Mouse (Mus musculus): ENCODE results near the gene Hist1h2ac. TPM values are rescaled to one million over a fixed set of nuclear protein-coding genes. Genes with fewer than 3 reads are reported as not detected.

Hist1h2ac gene
- polyA plus RNA-seq, 1 experiment: 0.20 TPM

GRCm38 (mm10) chr13:23682623-23682946, 1.2 kb downstream of the Hist1h2ac start:
- no peak overlapping the region for H3K4me3 ChIP-seq (ENCODE audit: control insufficient read depth, low read depth, low read length)
- H3K27ac ChIP-seq (ENCODE audit: control insufficient read depth, insufficient read depth, low read depth, low read length): no peak overlapping the region
- TF ChIP-seq CTCF (IDR thresholded peaks at IDR 0.05; ENCODE audit: control insufficient read depth, insufficient read depth, insufficient replicate concordance, low read depth, low read length) (no peak), POLR2A (IDR thresholded peaks at IDR 0.05; ENCODE audit: control insufficient read depth, low read depth, low read length) (no peak)
- peaks cover 4% of the 10 kb centered on the region; the same call in 1 of the 2 replicates for H3K4me1 ChIP-seq (ENCODE audit: control insufficient read depth, insufficient read depth, low read length)
- no peaks in the 10 kb centered on the region for H3K27me3 ChIP-seq (ENCODE audit: control insufficient read depth, insufficient read depth, low read length)
- no peaks in the 10 kb centered on the region for H3K36me3 ChIP-seq (ENCODE audit: control insufficient read depth, insufficient read depth, low read length)

GRCm38 (mm10) chr13:23681990-23682582, 1.7 kb downstream of the Hist1h2ac start:
- H3K27me3 ChIP-seq (ENCODE audit: control insufficient read depth, insufficient read depth, low read length): no peaks in the 10 kb centered on the region
- no peaks in the 10 kb centered on the region for H3K36me3 ChIP-seq (ENCODE audit: control insufficient read depth, insufficient read depth, low read length)
- peaks cover 4% of the 10 kb centered on the region; the same call in 1 of the 2 replicates for H3K4me1 ChIP-seq (ENCODE audit: control insufficient read depth, insufficient read depth, low read length)
- H3K27ac ChIP-seq (ENCODE audit: control insufficient read depth, insufficient read depth, low read depth, low read length): no peak overlapping the region
- TF ChIP-seq POLR2A (IDR thresholded peaks at IDR 0.05; ENCODE audit: control insufficient read depth, low read depth, low read length) (no peak), CTCF (IDR thresholded peaks at IDR 0.05; ENCODE audit: control insufficient read depth, insufficient read depth, insufficient replicate concordance, low read depth, low read length) (no peak)
- no peak overlapping the region for H3K4me3 ChIP-seq (ENCODE audit: control insufficient read depth, low read depth, low read length)

DNA sequence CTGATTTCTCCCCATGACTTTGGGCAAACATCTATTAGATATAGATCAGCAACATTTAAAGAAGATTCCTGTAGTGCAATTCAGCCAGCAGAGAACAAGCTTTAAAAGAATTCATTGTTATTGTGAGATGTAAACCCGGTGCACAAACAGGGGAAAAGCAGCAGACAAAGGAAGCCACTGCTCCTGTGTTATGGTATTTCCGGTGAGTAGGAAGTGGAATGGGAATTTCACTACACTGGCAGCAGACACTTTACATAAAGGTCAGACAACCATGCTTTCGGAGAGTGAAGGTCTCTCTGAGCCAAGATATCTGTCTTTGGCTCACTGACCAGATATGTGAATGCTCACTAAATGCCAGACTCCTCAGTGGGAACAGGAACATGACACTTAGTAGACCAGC, 21.2 kb downstream of the Hist1h2ac start:
- Histone ChIP-seq H3K4me1 (ENCODE audit: control insufficient read depth, insufficient read depth, low read length) (no peaks in the 10 kb centered on the region), H3K27ac (ENCODE audit: control insufficient read depth, insufficient read depth, low read depth, low read length) (no peak overlapping the region), H3K27me3 (ENCODE audit: control insufficient read depth, insufficient read depth, low read length) (no peaks in the 10 kb centered on the region), H3K36me3 (ENCODE audit: control insufficient read depth, insufficient read depth, low read length) (no peaks in the 10 kb centered on the region), H3K4me3 (ENCODE audit: control insufficient read depth, low read depth, low read length) (no peak overlapping the region)
- no peak for TF ChIP-seq POLR2A (IDR thresholded peaks at IDR 0.05; ENCODE audit: control insufficient read depth, low read depth, low read length)
- no peak for TF ChIP-seq CTCF (IDR thresholded peaks at IDR 0.05; ENCODE audit: control insufficient read depth, insufficient read depth, insufficient replicate concordance, low read depth, low read length)

GRCm38 (mm10) chr13:23659636-23660366, 23.9 kb downstream of the Hist1h2ac start:
- Histone ChIP-seq H3K27ac (ENCODE audit: control insufficient read depth, insufficient read depth, low read depth, low read length) (no peak overlapping the region), H3K4me1 (ENCODE audit: control insufficient read depth, insufficient read depth, low read length) (no peaks in the 10 kb centered on the region), H3K4me3 (ENCODE audit: control insufficient read depth, low read depth, low read length) (no peak overlapping the region), H3K36me3 (ENCODE audit: control insufficient read depth, insufficient read depth, low read length) (no peaks in the 10 kb centered on the region), H3K27me3 (ENCODE audit: control insufficient read depth, insufficient read depth, low read length) (no peaks in the 10 kb centered on the region)
- no peak for TF ChIP-seq POLR2A (IDR thresholded peaks at IDR 0.05; ENCODE audit: control insufficient read depth, low read depth, low read length)
- no peak for TF ChIP-seq CTCF (IDR thresholded peaks at IDR 0.05; ENCODE audit: control insufficient read depth, insufficient read depth, insufficient replicate concordance, low read depth, low read length)

Other genes with a start within 250 kb of the Hist1h2ac start
- gene Btn1a1, start 218.0 kb downstream of the Hist1h2ac start, polyA plus RNA-seq (2012; rRNA removed): 0.05 and 0.26 TPM in 2 replicates
- 0.08 and 0.21 TPM in 2 replicates for gene Btn2a2, start 195.1 kb downstream of the Hist1h2ac start, polyA plus RNA-seq (2012; rRNA removed)
- 13.2 and 17.1 TPM in 2 replicates for gene Hist1h4h, start 152.9 kb downstream of the Hist1h2ac start, polyA plus RNA-seq (2012; rRNA removed)
- 4.4 and 4.5 TPM in 2 replicates for gene Hist1h2af, start 150.0 kb downstream of the Hist1h2ac start, polyA plus RNA-seq (2012; rRNA removed)
- gene Hist1h3g, start 148.5 kb downstream of the Hist1h2ac start, polyA plus RNA-seq (2012; rRNA removed): 1.3 and 2.7 TPM in 2 replicates
- 0.07 and 0.13 TPM in 2 replicates for gene Hist1h2bh, start 140.6 kb downstream of the Hist1h2ac start, polyA plus RNA-seq (2012; rRNA removed)
- gene Hist1h3f, start 139.9 kb downstream of the Hist1h2ac start, polyA plus RNA-seq (2012; rRNA removed): 1.3 and 1.4 TPM in 2 replicates
- 2.1 and 3.7 TPM in 2 replicates for gene Hist1h4f, start 132.3 kb downstream of the Hist1h2ac start, polyA plus RNA-seq (2012; rRNA removed)
- gene Hist1h1d, start 130.7 kb downstream of the Hist1h2ac start, polyA plus RNA-seq (2012; rRNA removed): 0.02 and 0.04 TPM in 2 replicates
- gene Hist1h3e, start 121.6 kb downstream of the Hist1h2ac start, polyA plus RNA-seq (2012; rRNA removed): 2.8 and 3.2 TPM in 2 replicates
- gene Hist1h2ae, start 112.7 kb downstream of the Hist1h2ac start, polyA plus RNA-seq (2012; rRNA removed): 0.34 and 0.36 TPM in 2 replicates
- gene Hist1h2bg, start 112.6 kb downstream of the Hist1h2ac start, polyA plus RNA-seq (2012; rRNA removed): 6.8 and 7.8 TPM in 2 replicates
- gene Hist1h2bf, start 109.8 kb downstream of the Hist1h2ac start, polyA plus RNA-seq (2012; rRNA removed): 0.98 and 2.9 TPM in 2 replicates
- 0.90 and 1.0 TPM in 2 replicates for gene Hist1h2ad, start 109.6 kb downstream of the Hist1h2ac start, polyA plus RNA-seq (2012; rRNA removed)
- 0.98 and 1.1 TPM in 2 replicates for gene Hist1h3d, start 108.2 kb downstream of the Hist1h2ac start, polyA plus RNA-seq (2012; rRNA removed)
- gene Hist1h4d, start 102.3 kb downstream of the Hist1h2ac start, polyA plus RNA-seq (2012; rRNA removed): 2.7 and 2.9 TPM in 2 replicates
- 0.42 and 0.58 TPM in 2 replicates for gene Hist1h2be, start 62.8 kb downstream of the Hist1h2ac start, polyA plus RNA-seq (2012; rRNA removed)
- 0.35 and 0.41 TPM in 2 replicates for gene Hist1h1e, start 61.4 kb downstream of the Hist1h2ac start, polyA plus RNA-seq (2012; rRNA removed)
- 17.8 and 19.0 TPM in 2 replicates for gene Hist1h2bc, start 251 bp upstream of the Hist1h2ac start, polyA plus RNA-seq (2012; rRNA removed)
- gene Hist1h1t, start 11.9 kb upstream of the Hist1h2ac start, polyA plus RNA-seq (2012; rRNA removed): 22.2 and 24.8 TPM in 2 replicates
- gene Hist1h4c, start 14.5 kb upstream of the Hist1h2ac start, polyA plus RNA-seq (2012; rRNA removed): 20.1 and 20.6 TPM in 2 replicates
- gene Hfe, start 26.9 kb upstream of the Hist1h2ac start, polyA plus RNA-seq (2012; rRNA removed): 5.2 and 6.1 TPM in 2 replicates
- gene Hist1h1c, start 54.9 kb upstream of the Hist1h2ac start, polyA plus RNA-seq (2012; rRNA removed): 5.4 and 6.9 TPM in 2 replicates
- gene Hist1h3c, start 61.7 kb upstream of the Hist1h2ac start, polyA plus RNA-seq (2012; rRNA removed): 2.3 TPM in 2 replicates
- 3.9 and 7.0 TPM in 2 replicates for gene Hist1h2bb, start 62.8 kb upstream of the Hist1h2ac start, polyA plus RNA-seq (2012; rRNA removed)
- 4.4 and 6.2 TPM in 2 replicates for gene Hist1h2ab, start 67.2 kb upstream of the Hist1h2ac start, polyA plus RNA-seq (2012; rRNA removed)
- gene Hist1h3b, start 68.3 kb upstream of the Hist1h2ac start, polyA plus RNA-seq (2012; rRNA removed): 4.2 and 4.7 TPM in 2 replicates
- 2.4 and 2.5 TPM in 2 replicates for gene Hist1h4b, start 73.1 kb upstream of the Hist1h2ac start, polyA plus RNA-seq (2012; rRNA removed)
- 83.8 and 94.1 TPM in 2 replicates for gene Hist1h4a, start 77.3 kb upstream of the Hist1h2ac start, polyA plus RNA-seq (2012; rRNA removed)
- gene Hist1h3a, start 78.4 kb upstream of the Hist1h2ac start, polyA plus RNA-seq (2012; rRNA removed): 29.4 and 33.4 TPM in 2 replicates
- gene Hist1h1a, start 79.7 kb upstream of the Hist1h2ac start, polyA plus RNA-seq (2012; rRNA removed): 2.9 and 4.3 TPM in 2 replicates
- 2.1 and 2.5 TPM in 2 replicates for gene Trim38, start 86.0 kb upstream of the Hist1h2ac start, polyA plus RNA-seq (2012; rRNA removed)
- gene Slc17a2, start 123.0 kb upstream of the Hist1h2ac start, polyA plus RNA-seq (2012; rRNA removed): 0.40 and 0.41 TPM in 2 replicates
- gene Slc17a3, start 155.5 kb upstream of the Hist1h2ac start, polyA plus RNA-seq (2012; rRNA removed): 0.10 and 0.21 TPM in 2 replicates
- 0.11 and 0.22 TPM in 2 replicates for gene Slc17a1, start 183.8 kb upstream of the Hist1h2ac start, polyA plus RNA-seq (2012; rRNA removed)
- not detected in 2 replicates for gene Slc17a4, start 231.1 kb upstream of the Hist1h2ac start, polyA plus RNA-seq (2012; rRNA removed)

Measured in testis, adult 2 months (tissue).